Mouse (Mus musculus) frontal cortex, postnatal 10 days (tissue): ENCODE data around the gene Tnfaip8l3.

Experiments used
- DNase-seq, 2 experiments: peaks; one replicate each; pipeline ENCODE4 v3.0.0; 2022; ENCODE audit warnings: low spot score in 2 of 2, mixed read lengths in 1 of 2

Tnfaip8l3 gene

DNA sequence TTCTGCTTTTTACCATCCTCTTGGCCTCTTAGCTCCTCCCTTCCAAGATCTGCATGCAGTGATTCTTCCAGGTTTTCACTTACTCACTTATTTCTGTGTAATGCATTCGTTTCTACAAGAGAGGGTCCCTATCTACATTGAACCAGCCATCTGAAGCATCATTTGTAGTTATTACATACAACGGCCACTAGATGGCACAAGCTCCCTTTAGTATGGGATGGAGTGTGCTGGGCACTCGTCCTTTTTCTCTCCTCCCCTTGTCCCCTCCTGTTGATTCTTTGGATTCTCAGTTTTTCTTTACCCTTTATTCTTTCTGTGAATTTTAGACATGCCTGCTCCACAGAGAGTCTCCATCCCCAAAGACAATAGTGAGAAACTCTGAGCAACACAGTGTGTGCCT, 77.3 kb downstream of the Tnfaip8l3 start:
- peak in 1 of 2 experiments; percentile 33 for DNase-seq

DNA sequence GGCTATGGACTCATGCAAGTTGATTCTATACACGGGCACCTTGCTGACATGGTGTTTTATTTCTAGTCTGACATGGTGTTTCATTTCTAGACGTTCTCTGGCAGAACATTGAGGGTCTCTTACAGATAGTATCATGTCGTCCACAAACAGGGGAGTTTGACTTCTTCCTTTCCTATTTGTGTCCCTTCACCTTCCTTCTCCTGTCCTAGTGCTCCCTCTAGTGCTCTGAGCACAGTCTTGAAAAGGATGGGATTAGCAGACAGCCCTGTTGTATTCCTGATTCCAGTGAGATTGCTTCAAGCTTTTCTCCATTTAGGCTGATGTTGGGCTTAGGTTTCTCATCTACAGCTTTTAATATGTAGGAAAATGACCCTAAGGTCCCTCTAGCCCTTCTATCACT, 81.2 kb downstream of the Tnfaip8l3 start:
- peak in 1 of 2 experiments; percentile 48 for DNase-seq

DNA sequence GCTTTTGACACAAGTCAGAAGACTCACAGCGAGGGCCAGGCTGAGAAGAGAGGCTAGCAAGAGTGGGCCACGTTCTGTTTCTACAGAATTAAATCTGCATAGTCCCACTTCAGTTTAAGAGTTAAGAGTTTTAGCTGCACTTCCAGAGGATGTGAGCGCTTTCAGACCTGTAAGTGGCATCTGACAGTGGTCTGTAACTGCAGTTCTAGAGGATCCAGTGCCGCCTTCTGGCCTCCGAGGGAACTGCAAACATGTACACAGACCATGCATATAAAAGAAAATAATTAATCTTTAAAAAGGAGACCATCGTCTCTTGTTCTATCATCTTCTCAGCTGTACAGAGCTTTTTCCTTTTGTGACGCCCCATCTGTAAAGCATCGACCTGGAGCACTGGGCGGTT, 83.3 kb downstream of the Tnfaip8l3 start:
- peak in 1 of 2 experiments; percentile 42 for DNase-seq

DNA sequence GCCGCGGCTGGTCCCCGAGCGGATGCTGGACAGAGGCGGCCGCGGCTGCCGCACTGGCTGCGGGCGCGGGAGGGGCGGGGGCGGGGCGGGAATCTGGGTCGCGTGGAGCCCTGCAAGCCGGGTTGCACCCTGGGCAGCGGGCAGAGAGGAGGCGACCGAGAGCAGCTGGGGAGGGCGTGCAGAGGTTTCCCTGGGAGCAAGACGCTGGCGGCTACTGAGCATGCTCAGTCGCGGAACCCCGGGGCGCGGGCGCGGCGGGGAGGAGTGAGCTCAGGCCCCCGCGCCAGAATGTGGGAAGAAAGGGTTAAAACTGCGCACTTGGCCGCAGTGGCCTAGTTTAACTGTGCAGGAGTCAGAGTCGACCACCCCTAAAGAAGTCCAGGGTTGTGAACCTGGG, 93.1 kb downstream of the Tnfaip8l3 start, which contains the start of gene Elmod1:
Gene Elmod1, minus strand, starts transcription at position 180 of the 397 bp plus-strand sequence.
- peak; percentile 66 to 72 for DNase-seq

DNA sequence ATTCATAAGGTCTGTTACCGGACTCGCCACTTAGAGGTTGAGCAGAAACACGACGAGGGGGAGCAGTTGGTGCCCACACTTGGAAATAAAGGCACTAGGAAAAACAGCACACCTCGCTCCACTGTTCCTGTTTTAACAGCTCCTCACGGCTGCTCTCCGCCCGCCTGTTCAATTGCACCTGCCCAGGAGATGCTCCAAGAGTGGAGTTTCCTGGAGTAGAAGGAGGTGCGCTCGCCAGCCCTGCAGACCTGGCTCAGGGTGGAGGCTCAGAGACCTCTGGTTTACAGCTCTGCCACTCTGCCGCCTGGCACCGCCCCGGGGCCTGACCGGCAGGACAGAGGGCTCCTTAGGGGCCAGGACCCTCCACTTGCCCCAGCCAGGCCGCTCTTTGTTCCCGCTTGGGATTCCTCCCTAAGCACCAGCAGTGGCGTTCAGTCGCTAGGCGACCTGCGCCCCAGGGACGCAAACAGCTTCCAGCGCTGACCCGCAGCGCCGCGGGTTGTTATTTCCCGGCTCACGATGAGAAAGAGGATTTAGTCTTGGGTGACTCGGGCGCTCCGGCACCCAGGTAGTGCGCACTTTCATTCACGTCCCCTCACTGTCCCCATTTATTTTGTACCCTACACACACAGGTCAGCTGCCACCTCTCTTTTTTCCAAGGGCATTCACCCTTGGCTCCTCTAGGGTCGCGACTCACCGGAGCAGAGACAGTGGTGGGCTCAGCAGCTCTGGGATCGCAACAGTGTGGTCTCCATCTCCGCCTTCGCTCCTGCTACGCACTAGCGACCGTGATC, 93.7 kb downstream of the Tnfaip8l3 start:
- peak in 1 of 2 experiments; percentile 27 for DNase-seq

DNA sequence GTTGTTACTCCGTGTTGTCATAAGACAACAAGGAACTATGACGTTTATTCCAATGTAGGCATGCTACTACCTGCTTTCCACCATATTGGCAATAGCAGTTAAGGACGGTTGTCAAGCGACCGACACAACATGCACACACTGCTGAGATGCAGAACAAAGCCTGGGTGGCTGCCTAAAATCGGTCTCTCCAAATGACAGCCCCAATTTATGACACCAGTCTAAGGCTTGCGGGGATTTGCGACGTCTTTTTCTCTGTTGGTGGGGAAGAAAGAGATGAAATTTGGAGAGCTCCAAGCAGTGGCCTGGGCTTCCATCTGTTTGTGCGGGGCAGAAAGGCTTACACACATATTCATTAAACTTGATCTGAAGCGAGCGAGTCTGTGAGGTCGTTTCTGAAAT, 94.3 kb downstream of the Tnfaip8l3 start:
- DNase-seq, result no peak
